ENCODE assay signal across 8 mouse cellular contexts in the genomic region with DNA sequence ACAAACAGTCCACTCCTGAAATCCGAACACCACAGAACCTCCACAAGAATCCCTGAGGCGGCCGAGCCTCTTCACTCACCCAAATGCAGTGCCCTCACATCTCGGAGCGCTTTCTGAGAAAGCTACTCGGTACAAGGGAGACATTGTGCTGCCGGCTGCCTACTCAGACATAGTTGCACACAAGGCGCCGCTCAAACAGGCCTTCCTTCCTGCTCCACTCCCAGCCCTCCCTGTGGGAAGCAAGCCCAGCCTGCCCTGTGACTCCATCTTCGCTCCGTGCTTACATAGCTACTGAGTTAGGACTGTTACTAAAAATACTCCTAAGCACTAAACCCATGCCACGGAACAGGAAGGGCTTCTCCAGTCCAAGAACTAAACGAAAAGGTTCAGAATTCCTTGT. TPM values are rescaled to one million over a fixed set of nuclear protein-coding genes. Genes with fewer than 3 reads are reported as not detected.
DNase-seq lines count a peak whose midpoint lies in the region; ATAC-seq and TF ChIP-seq lines count a peak whose summit lies in the region.

No protein-coding gene starts in this region.

- TF ChIP-seq CTCF in gastrocnemius, adult 2 months (IDR thresholded peaks at IDR 0.05) = no peak

- 51% methylated on average over 13 of the region's 13 CpGs for WGBS in hindbrain, embryonic 16.5 days
- 37% methylated on average over 13 of the region's 13 CpGs for WGBS in stomach, embryonic 16.5 days

- no peaks in the 10 kb centered on the region for H3K27me3 ChIP-seq in hindbrain, embryonic 16.5 days (replicated peaks; ENCODE audit: control insufficient read depth, insufficient read depth, low read length)
- H3K27me3 ChIP-seq in stomach, embryonic 16.5 days (ENCODE audit: control insufficient read depth, insufficient read depth, low read length) = no peaks in the 10 kb centered on the region

- peak overlapping the region; percentile 34 for H3K4me2 ChIP-seq in hindbrain, embryonic 16.5 days (ENCODE audit: low read length)
- H3K4me2 ChIP-seq in stomach, embryonic 16.5 days (ENCODE audit: low read depth, low read length) = peak overlapping the region; percentile 50

- ATAC-seq in common myeloid progenitor, adult 5-6 weeks (replicated peaks; ENCODE audit: low read depth, poor library complexity, severe bottlenecking) = peak; percentile 37; the same call in 1 of the 2 replicates
- peak; percentile 95 for ATAC-seq in hindbrain, embryonic 16.5 days
- peak; percentile 95 for ATAC-seq in stomach, embryonic 16.5 days (ENCODE audit: insufficient read depth, low FRiP score)

- peak overlapping the region; percentile 41 for H3K9ac ChIP-seq in hindbrain, embryonic 16.5 days (ENCODE audit: low read depth, low read length)
- peak overlapping the region; percentile 65 for H3K9ac ChIP-seq in stomach, embryonic 16.5 days (ENCODE audit: low read length)

- no peaks in the 10 kb centered on the region for H3K9me3 ChIP-seq in hindbrain, embryonic 16.5 days (ENCODE audit: control insufficient read depth, low read length)
- H3K9me3 ChIP-seq in stomach, embryonic 16.5 days (replicated peaks; ENCODE audit: control insufficient read depth, low read length) = no peaks in the 10 kb centered on the region

- H3K4me1 ChIP-seq in hindbrain, embryonic 16.5 days (ENCODE audit: control insufficient read depth, insufficient read depth, low read depth, low read length) = no peaks in the 10 kb centered on the region
- peaks cover 3% of the 10 kb centered on the region for H3K4me1 ChIP-seq in stomach, embryonic 16.5 days (ENCODE audit: control insufficient read depth, insufficient read depth, low read length)

- 0 out of 2 replicates have a peak, but pooled peaks cover 5% of the 10 kb centered on the region for H3K36me3 ChIP-seq in hindbrain, embryonic 16.5 days (ENCODE audit: control insufficient read depth, insufficient read depth, low read length)
- no peaks in the 10 kb centered on the region for H3K36me3 ChIP-seq in stomach, embryonic 16.5 days (ENCODE audit: control insufficient read depth, insufficient read depth, low read length)

- peak overlapping the region; percentile 99 for H3K27ac ChIP-seq in gastrocnemius, adult 2 months
- H3K27ac ChIP-seq in hindbrain, embryonic 16.5 days (ENCODE audit: low read depth, low read length) = peak overlapping the region; percentile 72
- H3K27ac ChIP-seq in stomach, embryonic 16.5 days (ENCODE audit: low read length) = peak overlapping the region; percentile 92

- peak overlapping the region; percentile 88 for H3K4me3 ChIP-seq in gastrocnemius, adult 2 months
- H3K4me3 ChIP-seq in hindbrain, embryonic 16.5 days (ENCODE audit: low read length) = peak overlapping the region; percentile 15
- H3K4me3 ChIP-seq in stomach, embryonic 16.5 days (replicated peaks; ENCODE audit: low read length) = peak overlapping the region; percentile 31

- peak; percentile 53 for DNase-seq in ZHBTc4 (ENCODE audit: low read depth, low spot score)
- peak; percentile 92 for DNase-seq in gastrocnemius, adult 2 months
- peak; percentile 28 for DNase-seq in left cerebral cortex, adult 11 months (ENCODE audit: low spot score)
- DNase-seq in mesoderm, embryonic 11.5 days (ENCODE audit: low read depth, low spot score) = peak; percentile 40
- DNase-seq in thymus, postnatal 36 days = no peak

- intact Hi-C loops in gastrocnemius, adult 2 months (cut with DNase I) = no loop called here

RNA-seq across cellular contexts. Expression of a gene that starts 49.4 kb away (rescaled TPM):
- 11.9 and 13.7 TPM in 2 replicates for total RNA-seq in common myeloid progenitor, adult 5-6 weeks (2017)
- total RNA-seq in gastrocnemius, adult 2 months (2021) = 10 to 100 TPM; 57.2 to 63.8 TPM
- 104 and 108 TPM in 2 replicates for polyA plus RNA-seq in hindbrain, embryonic 16.5 days (2015; fragmentation: Nextera tagmentation; extraction: Ambion mirVana)
- polyA plus RNA-seq in stomach, embryonic 16.5 days (2015; fragmentation: Nextera tagmentation; extraction: Ambion mirVana) = 26.0 and 28.9 TPM in 2 replicates

Comparison
In these comparisons a context has a peak if more than half of its experiments do, and no peak if none do; other contexts are left out.
1. DNase-seq: peak in ZHBTc4 (single experiment), gastrocnemius, adult 2 months (single experiment), left cerebral cortex, adult 11 months (single experiment) and mesoderm, embryonic 11.5 days (single experiment); none in thymus, postnatal 36 days (0 of 2).
2. ATAC-seq: peak in every context shown above with its lines; median percentile 95 in hindbrain, embryonic 16.5 days; 95 in stomach, embryonic 16.5 days; 37 in common myeloid progenitor, adult 5-6 weeks.
3. H3K4me3 ChIP-seq: peak in every context shown above with its lines; median percentile 88 in gastrocnemius, adult 2 months; 31 in stomach, embryonic 16.5 days; 15 in hindbrain, embryonic 16.5 days.
4. Peak in every context shown above with its lines, with median percentiles within 50 percentile points of each other: H3K27ac ChIP-seq.